In the genomic region with DNA sequence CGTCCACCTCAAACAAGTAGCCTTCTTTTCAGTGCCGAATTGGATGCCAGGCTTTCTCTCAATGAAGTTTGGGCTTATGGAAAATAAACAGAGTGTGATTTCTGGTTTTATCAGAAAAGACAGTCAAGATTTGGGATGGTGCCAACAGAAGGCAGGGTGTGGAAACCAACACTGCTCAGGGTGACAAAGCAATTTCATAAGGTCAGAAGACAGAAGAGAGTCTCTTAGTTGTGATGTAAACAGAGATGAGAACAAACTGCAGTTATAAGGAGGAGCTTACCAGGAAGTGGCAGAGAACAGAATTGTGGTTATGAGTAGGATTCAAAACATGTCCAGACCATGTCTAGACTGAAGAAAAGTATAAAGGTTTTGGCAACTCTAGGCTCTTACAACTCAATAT, we compare ENCODE assay signal across 23 mouse cellular contexts.
DNase-seq lines count a peak whose midpoint lies in the region; ATAC-seq and TF ChIP-seq lines count a peak whose summit lies in the region.
"Had no signal": no experiment of that assay in that cellular context is flagged by ENCODE, and none has a peak within 500 bp of the region (broad histone marks: within the 10 kb centered on the region; RNA-seq: fewer than 3 reads in every experiment).

No protein-coding gene starts in this region.

- H3K36me3 ChIP-seq in heart, embryonic 11.5 days (ENCODE audit: control insufficient read depth, insufficient read depth, low read length): no peaks in the 10 kb centered on the region
- no peaks in the 10 kb centered on the region for H3K36me3 ChIP-seq in G1E (replicated peaks)
- H3K36me3 ChIP-seq in forebrain, embryonic 12.5 days (replicated peaks): no peaks in the 10 kb centered on the region
- H3K36me3 ChIP-seq: embryonic facial prominence, embryonic 12.5 days; forebrain, embryonic 10.5 days; intestine, embryonic 15.5 days; limb, embryonic 10.5 days; midbrain, embryonic 13.5 days; neural tube, embryonic 12.5 days had no signal

- intact Hi-C loops in left cerebral cortex, adult 2 months (cut with DNase I): no loop called here

- no peak for TF ChIP-seq CTCF in G1E (IDR thresholded peaks at IDR 0.05; ENCODE audit: low read depth, low read length)
- TF ChIP-seq CTCF in left cerebral cortex, adult 2 months (IDR thresholded peaks at IDR 0.05): no peak

- DNase-seq in heart, adult 9 months (ENCODE audit: low spot score in 2 of 2): no peak
- DNase-seq in G1E (ENCODE audit: low spot score): no peak
- DNase-seq in left cerebral cortex, adult 2 months (ENCODE audit: extremely low spot score in 1 of 2, low spot score in 2 of 2): no peak
- DNase-seq: adrenal gland, postnatal 10 days; gastrocnemius, postnatal 36 days; kidney, adult 8-10 months; kidney, postnatal 10 days; lung, postnatal 10 days; right cerebral cortex, postnatal 14 days had no signal

- H3K4me3 ChIP-seq in heart, embryonic 11.5 days (ENCODE audit: low read depth, low read length): no peak overlapping the region
- H3K4me3 ChIP-seq in G1E (ENCODE audit: low read depth, low read length): no peak overlapping the region
- no peak overlapping the region for H3K4me3 ChIP-seq in left cerebral cortex, adult 2 months
- no peak overlapping the region for H3K4me3 ChIP-seq in forebrain, embryonic 12.5 days (replicated peaks)
- H3K4me3 ChIP-seq: embryonic facial prominence, embryonic 12.5 days; forebrain, embryonic 10.5 days; intestine, embryonic 15.5 days; limb, embryonic 10.5 days; midbrain, embryonic 13.5 days; neural tube, embryonic 12.5 days had no signal

- H3K9me3 ChIP-seq in heart, embryonic 11.5 days (replicated peaks; ENCODE audit: control insufficient read depth, low read length): no peaks in the 10 kb centered on the region
- peaks cover 6% of the 10 kb centered on the region; the same call in 1 of the 2 replicates for H3K9me3 ChIP-seq in G1E (replicated peaks)
- no peaks in the 10 kb centered on the region for H3K9me3 ChIP-seq in forebrain, embryonic 12.5 days
- H3K9me3 ChIP-seq: embryonic facial prominence, embryonic 12.5 days; forebrain, embryonic 10.5 days; intestine, embryonic 15.5 days; limb, embryonic 10.5 days; midbrain, embryonic 13.5 days; neural tube, embryonic 12.5 days had no signal

- no peaks in the 10 kb centered on the region for H3K27me3 ChIP-seq in heart, embryonic 11.5 days (ENCODE audit: control insufficient read depth, insufficient read depth, low read length)
- H3K27me3 ChIP-seq in G1E (ENCODE audit: insufficient read depth, low read length): no peaks in the 10 kb centered on the region
- no peaks in the 10 kb centered on the region for H3K27me3 ChIP-seq in forebrain, embryonic 12.5 days
- H3K27me3 ChIP-seq: embryonic facial prominence, embryonic 12.5 days; intestine, embryonic 15.5 days; midbrain, embryonic 13.5 days; neural tube, embryonic 12.5 days had no signal

- WGBS in heart, embryonic 11.5 days (ENCODE audit: insufficient replicate concordance): 61% methylated on average over 2 of the region's 2 CpGs
- WGBS in forebrain, embryonic 12.5 days: 87% methylated on average over 2 of the region's 2 CpGs

- H3K27ac ChIP-seq in heart, embryonic 11.5 days (ENCODE audit: low read depth, low read length): no peak overlapping the region
- H3K27ac ChIP-seq in left cerebral cortex, adult 2 months: no peak overlapping the region
- H3K27ac ChIP-seq in forebrain, embryonic 12.5 days: no peak overlapping the region
- H3K27ac ChIP-seq: embryonic facial prominence, embryonic 12.5 days; forebrain, embryonic 10.5 days; intestine, embryonic 15.5 days; limb, embryonic 10.5 days; midbrain, embryonic 13.5 days; neural tube, embryonic 12.5 days had no signal

- no peaks in the 10 kb centered on the region for H3K4me1 ChIP-seq in heart, embryonic 11.5 days (ENCODE audit: control insufficient read depth, insufficient read depth, low read length)
- no peaks in the 10 kb centered on the region for H3K4me1 ChIP-seq in G1E (ENCODE audit: insufficient read depth, low read depth, low read length)
- no peaks in the 10 kb centered on the region for H3K4me1 ChIP-seq in forebrain, embryonic 12.5 days
- H3K4me1 ChIP-seq: embryonic facial prominence, embryonic 12.5 days; forebrain, embryonic 10.5 days; intestine, embryonic 15.5 days; limb, embryonic 10.5 days; midbrain, embryonic 13.5 days; neural tube, embryonic 12.5 days had no signal

- H3K9ac ChIP-seq in heart, embryonic 11.5 days (ENCODE audit: low read depth, low read length): no peak overlapping the region
- no peak overlapping the region for H3K9ac ChIP-seq in forebrain, embryonic 12.5 days
- H3K9ac ChIP-seq: embryonic facial prominence, embryonic 12.5 days; intestine, embryonic 15.5 days; midbrain, embryonic 13.5 days; neural tube, embryonic 12.5 days had no signal

- no peak overlapping the region for H3K4me2 ChIP-seq in heart, embryonic 11.5 days
- H3K4me2 ChIP-seq in forebrain, embryonic 12.5 days: no peak overlapping the region
- H3K4me2 ChIP-seq: embryonic facial prominence, embryonic 12.5 days; intestine, embryonic 15.5 days; midbrain, embryonic 13.5 days; neural tube, embryonic 12.5 days had no signal

- peak; percentile 26; the same call in 1 of the 2 replicates for ATAC-seq in heart, embryonic 11.5 days (replicated peaks; ENCODE audit: insufficient number of reproducible peaks, low FRiP score, low TSS enrichment)
- peak; percentile 5; the same call in 1 of the 2 replicates for ATAC-seq in G1E (ENCODE audit: extremely low read depth, insufficient number of reproducible peaks, low FRiP score, poor library complexity, severe bottlenecking)
- ATAC-seq in erythroblast, adult 5-6 weeks (replicated peaks; ENCODE audit: low FRiP score, poor library complexity, severe bottlenecking): peak; percentile 69
- peak; percentile 60 for ATAC-seq in megakaryocyte progenitor cell, adult 5-6 weeks (replicated peaks; ENCODE audit: poor library complexity)
- ATAC-seq in cerebellum, adult (ENCODE audit: insufficient number of reproducible peaks, low FRiP score, low TSS enrichment): no peak
- ATAC-seq in forebrain, embryonic 12.5 days (ENCODE audit: low FRiP score): no peak
- ATAC-seq: activated CD4-positive, CD25-positive, alpha-beta regulatory T cell, adult 4 months; CD4-positive, CD25-positive, alpha-beta regulatory T cell, adult 4 months; hindbrain, embryonic 16.5 days; intestine, embryonic 15.5 days; midbrain, embryonic 13.5 days had no signal

Comparison
In these comparisons a context has a peak if more than half of its experiments do, and no peak if none do; other contexts are left out.
1. ATAC-seq: peak in heart, embryonic 11.5 days (single experiment), G1E (single experiment), erythroblast, adult 5-6 weeks (single experiment) and megakaryocyte progenitor cell, adult 5-6 weeks (single experiment); none in cerebellum, adult (single experiment) and forebrain, embryonic 12.5 days (single experiment).